Mouse (Mus musculus) liver, adult 10 weeks (tissue): ENCODE measurements around the gene Efna5. TPM values are rescaled to one million over a fixed set of nuclear protein-coding genes. Genes with fewer than 3 reads are reported as not detected.

Source experiments
- polyA plus RNA-seq: library from polyadenylated mRNA; stranded (reverse); fragments of 350-450 nt; fragmentation: Illumina TruSeq; extraction: RNeasy Lipid Tissue Mini Kit (QIAGEN cat#74804); gene quantifications from one replicate; pipeline ENCODE4 v1.2.3, GENCODE M21; 2014; ENCODE audit warnings: low read depth, low replicate concordance

Efna5 gene
- 5.3 TPM for polyA plus RNA-seq

GRCm38 (mm10) chr17:62881176-62881790, at the start of gene Efna5:
TSS of gene Efna5 (minus strand) at chr17:62881317.

